Mouse (Mus musculus) embryonic facial prominence, embryonic 11.5 days (tissue): Measurements from ENCODE around the gene Oaz1. TPM values are rescaled to one million over a fixed set of nuclear protein-coding genes. Genes with fewer than 3 reads are reported as not detected.

Experiments used
- ATAC-seq: fragments of 200-750 bp; cut with Nextera tagmentation; replicated peaks from 2 replicates; pipeline ENCODE4 v1.8.0; 2017; ENCODE audit warnings: low read depth; ENCODE audit not compliant: insufficient number of reproducible peaks, low FRiP score, low TSS enrichment
- DNase-seq: peaks from one replicate; pipeline ENCODE4 v3.0.0-alpha.2; 2015; ENCODE audit warnings: low spot score
- H3K27ac ChIP-seq: fragments of 300-500 bp; sonication (generic); replicated peaks from 2 replicates; pipeline ENCODE4 v1.5.1; 2014; ENCODE audit warnings: mild to moderate bottlenecking, low read depth, low read length, control low read depth
- H3K27me3 ChIP-seq: fragments of 300-500 bp; sonication (generic); 2 replicates; pipeline ENCODE4 v1.6.1; 2014; ENCODE audit warnings: mild to moderate bottlenecking, low read length, moderate library complexity, mixed read lengths; ENCODE audit not compliant: control insufficient read depth, insufficient read depth
- H3K36me3 ChIP-seq: fragments of 300-500 bp; sonication (generic); replicated peaks from 2 replicates; pipeline ENCODE4 v1.6.1; 2014; ENCODE audit warnings: low read depth, mild to moderate bottlenecking, low read length, moderate library complexity, mixed read lengths; ENCODE audit not compliant: control insufficient read depth, insufficient read depth
- H3K4me1 ChIP-seq: fragments of 300-500 bp; sonication (generic); 2 replicates; pipeline ENCODE4 v1.6.1; 2014; ENCODE audit warnings: low read length, mixed read lengths; ENCODE audit not compliant: control insufficient read depth, insufficient read depth
- H3K4me2 ChIP-seq: fragments of 300-500 bp; sonication (generic); 2 replicates; pipeline ENCODE4 v1.6.1; 2014; ENCODE audit warnings: low read depth, mild to moderate bottlenecking, control low read depth, low read length, moderate library complexity
- H3K4me3 ChIP-seq: fragments of 300-500 bp; sonication (generic); 2 replicates; pipeline ENCODE4 v1.5.1; 2014; ENCODE audit warnings: low read depth, low read length, control low read depth
- H3K9ac ChIP-seq: fragments of 300-500 bp; sonication (generic); replicated peaks from 2 replicates; pipeline ENCODE4 v1.6.1; 2014; ENCODE audit warnings: mild to moderate bottlenecking, control low read depth, low read length
- H3K9me3 ChIP-seq: fragments of 300-500 bp; sonication (generic); replicated peaks from 2 replicates; pipeline ENCODE4 v1.6.1; 2016; ENCODE audit warnings: mild to moderate bottlenecking, low read length, inconsistent platforms, mixed read lengths; ENCODE audit not compliant: control insufficient read depth
- WGBS: fragments of 180-500 bp; shearing (Covaris S2); extraction: QIAGEN DNeasy Blood & Tissue Kit; methylation state at CpG from one replicate; pipeline ENCODE4 v1.1.7; 2014; 5-methylcytosine and 5-hydroxymethylcytosine counted together
- polyA plus RNA-seq: library from polyadenylated mRNA; unstranded; fragments of >200 nt; fragmentation: Nextera tagmentation; extraction: Ambion mirVana; gene quantifications from 2 replicates; pipeline ENCODE4 v1.2.1, GENCODE M21; 2014

The Oaz1 gene
- polyA plus RNA-seq, 1 experiment from 2014 or later = 1,818 TPM

- no peak overlapping the region for H3K4me2 ChIP-seq
- DNase-seq (no peak), ATAC-seq (no peak)
- 95% methylated on average over 5 of the region's 5 CpGs for WGBS
- H3K4me1 ChIP-seq = no peaks in the 10 kb centered on the region
- H3K27me3 ChIP-seq = no peaks in the 10 kb centered on the region
- no peaks in the 10 kb centered on the region for H3K9me3 ChIP-seq
- no peak overlapping the region for H3K4me3 ChIP-seq
- no peak overlapping the region for H3K27ac ChIP-seq
- no peak overlapping the region for H3K9ac ChIP-seq
- no peaks in the 10 kb centered on the region for H3K36me3 ChIP-seq
Observed at GRCm38 (mm10) chr10:80862305-80862704, 35.8 kb downstream of the Oaz1 start.

- Histone ChIP-seq H3K36me3 (no peaks in the 10 kb centered on the region), H3K9me3 (no peaks in the 10 kb centered on the region), H3K4me3 (no peak overlapping the region), H3K9ac (no peak overlapping the region), H3K27ac (no peak overlapping the region), H3K27me3 (no peaks in the 10 kb centered on the region), H3K4me2 (no peak overlapping the region), H3K4me1 (no peaks in the 10 kb centered on the region)
- ATAC-seq (no peak), DNase-seq (no peak)
- 91% methylated on average over 16 of the region's 16 CpGs for WGBS
Observed at GRCm38 (mm10) chr10:80864446-80864845, 38.0 kb downstream of the Oaz1 start.

- Histone ChIP-seq H3K9me3 (no peaks in the 10 kb centered on the region), H3K9ac (no peak overlapping the region), H3K4me2 (no peak overlapping the region), H3K4me3 (no peak overlapping the region), H3K36me3 (no peaks in the 10 kb centered on the region), H3K4me1 (no peaks in the 10 kb centered on the region), H3K27ac (no peak overlapping the region), H3K27me3 (no peaks in the 10 kb centered on the region)
- ATAC-seq (no peak), DNase-seq (no peak)
- 77% methylated on average over 3 of the region's 6 CpGs for WGBS
Observed at GRCm38 (mm10) chr10:80870993-80871392, 44.5 kb downstream of the Oaz1 start.

- DNase-seq (no peak), ATAC-seq (no peak)
- H3K4me2 ChIP-seq = no peak within 1 kb of the TSS
- no peak within 1 kb of the TSS for H3K4me3 ChIP-seq
- H3K4me1 ChIP-seq = no peaks in the 10 kb centered on the region
- no peak within 1 kb of the TSS for H3K9ac ChIP-seq
- no peaks in the 10 kb centered on the region for H3K27me3 ChIP-seq
- H3K36me3 ChIP-seq = no peaks in the 10 kb centered on the region
- no peaks in the 10 kb centered on the region for H3K9me3 ChIP-seq
- 30% methylated on average over 9 of the region's 9 CpGs for WGBS
- no peak within 1 kb of the TSS for H3K27ac ChIP-seq
Observed at GRCm38 (mm10) chr10:80871581-80871980, 45.1 kb downstream of the Oaz1 start, which contains the start of gene Tmprss9. TSS of gene Tmprss9 (plus strand) at chr10:80871848.

- H3K4me1 ChIP-seq = no peaks in the 10 kb centered on the region
- H3K27me3 ChIP-seq = no peaks in the 10 kb centered on the region
- no peaks in the 10 kb centered on the region for H3K36me3 ChIP-seq
- peak overlapping the region; percentile 4; the same call in 1 of the 2 replicates for H3K9ac ChIP-seq
- ATAC-seq (no peak), DNase-seq (no peak)
- no peak overlapping the region for H3K4me2 ChIP-seq
- WGBS = 74% methylated on average over 9 of the region's 9 CpGs
- no peak overlapping the region for H3K27ac ChIP-seq
- H3K4me3 ChIP-seq = no peak overlapping the region
- no peaks in the 10 kb centered on the region for H3K9me3 ChIP-seq
Observed at GRCm38 (mm10) chr10:80874035-80874434, 47.6 kb downstream of the Oaz1 start.

- Histone ChIP-seq H3K4me2 (no peak overlapping the region), H3K27me3 (no peaks in the 10 kb centered on the region), H3K27ac (no peak overlapping the region), H3K4me3 (no peak overlapping the region), H3K36me3 (no peaks in the 10 kb centered on the region), H3K9me3 (no peaks in the 10 kb centered on the region), H3K4me1 (no peaks in the 10 kb centered on the region), H3K9ac (no peak overlapping the region; the same call in 1 of the 2 replicates)
- no peak for ATAC-seq
- WGBS = 26% methylated on average over 5 of the region's 5 CpGs
- peak; percentile 61 for DNase-seq
Observed at GRCm38 (mm10) chr10:80876028-80876427, 49.6 kb downstream of the Oaz1 start.

- no peaks in the 10 kb centered on the region for H3K9me3 ChIP-seq
- no peak overlapping the region for H3K4me3 ChIP-seq
- no peak overlapping the region for H3K9ac ChIP-seq
- no peaks in the 10 kb centered on the region for H3K36me3 ChIP-seq
- DNase-seq = no peak
- no peak overlapping the region for H3K27ac ChIP-seq
- WGBS = 22% methylated on average over 3 of the region's 3 CpGs
- no peaks in the 10 kb centered on the region for H3K4me1 ChIP-seq
- H3K4me2 ChIP-seq = no peak overlapping the region
- no peaks in the 10 kb centered on the region for H3K27me3 ChIP-seq
- ATAC-seq = no peak
Observed at GRCm38 (mm10) chr10:80876594-80876993, 50.1 kb downstream of the Oaz1 start.
